Mouse (Mus musculus): Measurements from ENCODE around the gene Lrmda. TPM values are rescaled to one million over a fixed set of nuclear protein-coding genes. Genes with fewer than 3 reads are reported as not detected.

Lrmda gene
- polyA plus RNA-seq, 1 experiment = not detected

- H3K27ac ChIP-seq (ENCODE audit: insufficient read depth, low read depth, low read length) = peak overlapping the region; percentile 83
- peak overlapping the region; percentile 56 for H3K4me3 ChIP-seq (ENCODE audit: low read depth, low read length)
- no peaks in the 10 kb centered on the region for H3K27me3 ChIP-seq (ENCODE audit: control insufficient read depth, insufficient read depth, low read length)
- WGBS = 15% methylated on average over 14 of the region's 14 CpGs
- H3K36me3 ChIP-seq (ENCODE audit: control insufficient read depth, insufficient read depth, low read length) = no peaks in the 10 kb centered on the region
- H3K4me1 ChIP-seq (ENCODE audit: control insufficient read depth, insufficient read depth, insufficient read length, low read length) = peaks cover 15% of the 10 kb centered on the region
- TF ChIP-seq CTCF (IDR thresholded peaks at IDR 0.05; ENCODE audit: extremely low read depth, insufficient read length, insufficient replicate concordance, low read depth, low read length) (no peak), POLR2A (IDR thresholded peaks at IDR 0.05; ENCODE audit: low read depth, low read length) (no peak)
These were observed 26.1 kb upstream of the Lrmda start for GRCm38 (mm10) chr14:21993251-21994060.

- peaks cover 15% of the 10 kb centered on the region for H3K4me1 ChIP-seq (ENCODE audit: control insufficient read depth, insufficient read depth, insufficient read length, low read length)
- H3K4me3 ChIP-seq (ENCODE audit: low read depth, low read length) = peak overlapping the region; percentile 87
- H3K27me3 ChIP-seq (ENCODE audit: control insufficient read depth, insufficient read depth, low read length) = no peaks in the 10 kb centered on the region
- TF ChIP-seq CTCF (IDR thresholded peaks at IDR 0.05; ENCODE audit: extremely low read depth, insufficient read length, insufficient replicate concordance, low read depth, low read length) = no peak
- no peaks in the 10 kb centered on the region for H3K36me3 ChIP-seq (ENCODE audit: control insufficient read depth, insufficient read depth, low read length)
- WGBS = 3% methylated on average over 44 of the region's 44 CpGs
- peak overlapping the region; percentile 83 for H3K27ac ChIP-seq (ENCODE audit: insufficient read depth, low read depth, low read length)
These were observed 25.2 kb upstream of the Lrmda start for GRCm38 (mm10) chr14:21994061-21994990.

- Histone ChIP-seq H3K4me1 (ENCODE audit: control insufficient read depth, insufficient read depth, insufficient read length, low read length) (peaks cover 13% of the 10 kb centered on the region), H3K27ac (ENCODE audit: insufficient read depth, low read depth, low read length) (peak overlapping the region; percentile 47), H3K36me3 (ENCODE audit: control insufficient read depth, insufficient read depth, low read length) (no peaks in the 10 kb centered on the region), H3K4me3 (ENCODE audit: low read depth, low read length) (peak overlapping the region; percentile 87), H3K27me3 (ENCODE audit: control insufficient read depth, insufficient read depth, low read length) (no peaks in the 10 kb centered on the region)
- TF ChIP-seq POLR2A (IDR thresholded peaks at IDR 0.05; ENCODE audit: low read depth, low read length) (peak; percentile 44), CTCF (IDR thresholded peaks at IDR 0.05; ENCODE audit: extremely low read depth, insufficient read length, insufficient replicate concordance, low read depth, low read length) (no peak)
- WGBS = under 1% methylated on average over 36 of the region's 36 CpGs
These were observed 24.3 kb upstream of the Lrmda start for GRCm38 (mm10) chr14:21995031-21995754.

GRCm38 (mm10) chr14:21999588-21999987 is 19.9 kb upstream of the Lrmda start:
- no peaks in the 10 kb centered on the region for H3K36me3 ChIP-seq (ENCODE audit: control insufficient read depth, insufficient read depth, low read length)
- peaks cover 6% of the 10 kb centered on the region; the same call in 1 of the 2 replicates for H3K4me1 ChIP-seq (ENCODE audit: control insufficient read depth, insufficient read depth, insufficient read length, low read length)
- H3K4me3 ChIP-seq (ENCODE audit: low read depth, low read length) = no peak overlapping the region
- no peaks in the 10 kb centered on the region for H3K27me3 ChIP-seq (ENCODE audit: control insufficient read depth, insufficient read depth, low read length)
- H3K27ac ChIP-seq (ENCODE audit: insufficient read depth, low read depth, low read length) = no peak overlapping the region
- no peak for TF ChIP-seq CTCF (IDR thresholded peaks at IDR 0.05; ENCODE audit: extremely low read depth, insufficient read length, insufficient replicate concordance, low read depth, low read length)
- TF ChIP-seq POLR2A (IDR thresholded peaks at IDR 0.05; ENCODE audit: low read depth, low read length) = no peak
- 90% methylated on average over 4 of the region's 4 CpGs for WGBS

- TF ChIP-seq POLR2A (IDR thresholded peaks at IDR 0.05; ENCODE audit: low read depth, low read length) (no peak), CTCF (IDR thresholded peaks at IDR 0.05; ENCODE audit: extremely low read depth, insufficient read length, insufficient replicate concordance, low read depth, low read length) (no peak)
- no peaks in the 10 kb centered on the region for H3K36me3 ChIP-seq (ENCODE audit: control insufficient read depth, insufficient read depth, low read length)
- WGBS = 30% methylated on average over 1 of the region's 1 CpGs
- no peak overlapping the region for H3K4me3 ChIP-seq (ENCODE audit: low read depth, low read length)
- no peak overlapping the region for H3K27ac ChIP-seq (ENCODE audit: insufficient read depth, low read depth, low read length)
- no peaks in the 10 kb centered on the region for H3K27me3 ChIP-seq (ENCODE audit: control insufficient read depth, insufficient read depth, low read length)
- H3K4me1 ChIP-seq (ENCODE audit: control insufficient read depth, insufficient read depth, insufficient read length, low read length) = peaks cover 4% of the 10 kb centered on the region; the same call in 1 of the 2 replicates
These were observed 16.3 kb upstream of the Lrmda start for GRCm38 (mm10) chr14:22003231-22003630.

GRCm38 (mm10) chr14:22003631-22004030 is 15.9 kb upstream of the Lrmda start:
- Histone ChIP-seq H3K27ac (ENCODE audit: insufficient read depth, low read depth, low read length) (no peak overlapping the region), H3K4me1 (ENCODE audit: control insufficient read depth, insufficient read depth, insufficient read length, low read length) (peaks cover 4% of the 10 kb centered on the region; the same call in 1 of the 2 replicates), H3K27me3 (ENCODE audit: control insufficient read depth, insufficient read depth, low read length) (no peaks in the 10 kb centered on the region), H3K4me3 (ENCODE audit: low read depth, low read length) (no peak overlapping the region), H3K36me3 (ENCODE audit: control insufficient read depth, insufficient read depth, low read length) (no peaks in the 10 kb centered on the region)
- TF ChIP-seq CTCF (IDR thresholded peaks at IDR 0.05; ENCODE audit: extremely low read depth, insufficient read length, insufficient replicate concordance, low read depth, low read length) = no peak
- no peak for TF ChIP-seq POLR2A (IDR thresholded peaks at IDR 0.05; ENCODE audit: low read depth, low read length)
- 33% methylated on average over 4 of the region's 4 CpGs for WGBS
